Comparison of ENCODE assay signal across 13 mouse cellular contexts in the genomic region with DNA sequence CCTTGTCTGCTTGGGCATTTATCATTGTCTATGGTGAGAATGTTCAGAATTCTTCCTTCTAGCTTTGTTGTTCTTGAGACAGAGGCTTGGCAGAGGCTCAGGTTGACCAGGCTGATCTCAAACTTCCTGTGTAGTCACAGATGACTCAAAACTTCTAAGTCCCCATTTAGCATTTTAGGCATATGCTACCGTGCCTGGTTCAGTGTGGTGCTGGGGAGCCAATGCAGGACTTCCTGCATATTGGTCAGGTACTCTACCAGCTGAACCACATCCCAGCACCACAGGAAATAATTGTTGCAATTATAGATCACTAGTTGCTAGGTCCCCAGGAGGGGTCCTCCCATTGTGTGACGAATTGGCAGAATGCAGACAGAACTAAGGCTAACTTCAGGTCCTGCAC. TPM values are rescaled to one million over a fixed set of nuclear protein-coding genes. Genes with fewer than 3 reads are reported as not detected.
DNase-seq lines count a peak whose midpoint lies in the region; ATAC-seq and TF ChIP-seq lines count a peak whose summit lies in the region.
"Had no signal": no experiment of that assay in that cellular context is flagged by ENCODE, and none has a peak within 500 bp of the region (broad histone marks: within the 10 kb centered on the region; RNA-seq: fewer than 3 reads in every experiment).

No protein-coding gene starts in this region.

- H3K36me3 ChIP-seq in kidney, postnatal 0 days (ENCODE audit: insufficient read depth, low read length) = 0 out of 2 replicates have a peak, but pooled peaks cover 7% of the 10 kb centered on the region
- H3K36me3 ChIP-seq: liver, embryonic 15.5 days had no signal

- H3K27me3 ChIP-seq in kidney, postnatal 0 days (ENCODE audit: insufficient read depth, low read length) = no peaks in the 10 kb centered on the region
- H3K27me3 ChIP-seq: embryonic facial prominence, embryonic 12.5 days; heart, embryonic 12.5 days; intestine, embryonic 15.5 days; liver, embryonic 15.5 days had no signal

- DNase-seq in kidney, postnatal 0 days (ENCODE audit: low spot score) = no peak
- no peak for DNase-seq in kidney, adult 18-20 months
- peak; percentile 94 for DNase-seq in 416B (ENCODE audit: low read depth)
- peak; percentile 69 for DNase-seq in lung, postnatal 36 days
- no peak for DNase-seq in ovary, adult 18-20 months (ENCODE audit: low spot score)
- DNase-seq in embryo, embryonic 10.5 days (ENCODE audit: low spot score) = no peak
- DNase-seq: forebrain, postnatal 0 days; right cerebral cortex, postnatal 14 days had no signal

- no peak overlapping the region for H3K4me3 ChIP-seq in kidney, postnatal 0 days (replicated peaks; ENCODE audit: low read depth, low read length)
- H3K4me3 ChIP-seq: embryonic facial prominence, embryonic 12.5 days; heart, embryonic 12.5 days; intestine, embryonic 15.5 days; liver, embryonic 15.5 days had no signal

- H3K4me1 ChIP-seq in kidney, postnatal 0 days (replicated peaks; ENCODE audit: insufficient read depth, low read length) = peaks cover 29% of the 10 kb centered on the region; the same call in 1 of the 2 replicates

- no peak overlapping the region for H3K9ac ChIP-seq in kidney, postnatal 0 days (ENCODE audit: low read depth, low read length)
- H3K9ac ChIP-seq: embryonic facial prominence, embryonic 12.5 days; forebrain, postnatal 0 days; heart, embryonic 12.5 days; intestine, embryonic 15.5 days; liver, embryonic 15.5 days had no signal

- WGBS in kidney, postnatal 0 days = 56% methylated on average over 2 of the region's 2 CpGs

- H3K4me2 ChIP-seq in kidney, postnatal 0 days (ENCODE audit: low read length) = no peak overlapping the region
- H3K4me2 ChIP-seq: embryonic facial prominence, embryonic 12.5 days; heart, embryonic 12.5 days; intestine, embryonic 15.5 days; liver, embryonic 15.5 days had no signal

- peak overlapping the region; percentile 13; the same call in 1 of the 2 replicates for H3K27ac ChIP-seq in kidney, postnatal 0 days
- H3K27ac ChIP-seq: embryonic facial prominence, embryonic 12.5 days; intestine, embryonic 15.5 days; liver, embryonic 15.5 days had no signal

- no peak for ATAC-seq in kidney, postnatal 0 days (replicated peaks; ENCODE audit: low FRiP score, low read depth)
- ATAC-seq in CD4-positive, CD25-positive, alpha-beta regulatory T cell, adult 4 months = peak; percentile 86
- ATAC-seq: forebrain, postnatal 0 days; intestine, embryonic 15.5 days had no signal

- no peaks in the 10 kb centered on the region for H3K9me3 ChIP-seq in kidney, postnatal 0 days (replicated peaks; ENCODE audit: low read length)
- H3K9me3 ChIP-seq: embryonic facial prominence, embryonic 12.5 days; heart, embryonic 12.5 days; intestine, embryonic 15.5 days; liver, embryonic 15.5 days had no signal

- no peak for TF ChIP-seq CTCF in kidney, postnatal 0 days (IDR thresholded peaks at IDR 0.05; ENCODE audit: low read depth)

RNA-seq across cellular contexts. Expression of a gene that starts 10.7 kb away (rescaled TPM):
- 304 and 348 TPM in 2 replicates for polyA plus RNA-seq in kidney, postnatal 0 days (2015; fragmentation: Nextera tagmentation; extraction: Ambion mirVana)
- polyA plus RNA-seq in CD4-positive, CD25-positive, alpha-beta regulatory T cell, adult 4 months (2017; shearing (Covaris generic)) = 100 to 1,000 TPM; 479 to 616 TPM

Comparison
In these comparisons a context has a peak if more than half of its experiments do, and no peak if none do; other contexts are left out.
1. DNase-seq: peak in 416B (single experiment) and lung, postnatal 36 days (single experiment); none in kidney, postnatal 0 days (single experiment), kidney, adult 18-20 months (single experiment), ovary, adult 18-20 months (single experiment) and embryo, embryonic 10.5 days (single experiment).